Mouse (Mus musculus): ENCODE measurements around the gene Rbm42.
A peak's percentile ranks its signal among the peaks of the same experiment; 100 is the strongest.

Gene Rbm42

GRCm38 (mm10) chr7:30649591-30650540 is at the start of gene Rbm42:
Gene Rbm42 (minus strand): TSS chr7:30650317.
- DNase-seq (ENCODE audit: low spot score), result peak; percentile 90

- DNase-seq (ENCODE audit: low spot score), result no peak
These were observed 48.5 kb upstream of the Rbm42 start, which contains the start of gene 2200002J24Rik for GRCm38 (mm10) chr7:30698589-30698988. Gene 2200002J24Rik (plus strand): TSS chr7:30698926.

GRCm38 (mm10) chr7:30698101-30698500 is 48.0 kb upstream of the Rbm42 start:
- DNase-seq (ENCODE audit: low spot score), result no peak

- no peak for DNase-seq (ENCODE audit: low spot score)
These were observed 38.2 kb upstream of the Rbm42 start for GRCm38 (mm10) chr7:30688325-30688724.

GRCm38 (mm10) chr7:30683425-30683824 is 33.3 kb upstream of the Rbm42 start:
- DNase-seq (ENCODE audit: low spot score), result no peak

GRCm38 (mm10) chr7:30681897-30682296 is 31.8 kb upstream of the Rbm42 start:
- no peak for DNase-seq (ENCODE audit: low spot score)

GRCm38 (mm10) chr7:30678263-30678975 is 28.3 kb upstream of the Rbm42 start:
- no peak for DNase-seq (ENCODE audit: low spot score)

- no peak for DNase-seq (ENCODE audit: low spot score)
These were observed 21.4 kb upstream of the Rbm42 start, which contains the start of gene Pmis2 for GRCm38 (mm10) chr7:30671480-30671879. Gene Pmis2 (minus strand): TSS chr7:30671605.

GRCm38 (mm10) chr7:30669229-30669628 is 19.1 kb upstream of the Rbm42 start:
- DNase-seq (ENCODE audit: low spot score), result no peak

GRCm38 (mm10) chr7:30665321-30665720 is 15.2 kb upstream of the Rbm42 start:
- no peak for DNase-seq (ENCODE audit: low spot score)

GRCm38 (mm10) chr7:30664529-30665200 is 14.5 kb upstream of the Rbm42 start, which contains the start of gene Haus5:
Gene Haus5 (minus strand): TSS chr7:30664994.
- DNase-seq (ENCODE audit: low spot score), result peak; percentile 65

- no peak for DNase-seq (ENCODE audit: low spot score)
These were observed 11.0 kb downstream of the Rbm42 start for GRCm38 (mm10) chr7:30639083-30639482.

- no peak for DNase-seq (ENCODE audit: low spot score)
These were observed 13.7 kb downstream of the Rbm42 start for GRCm38 (mm10) chr7:30636395-30636794.

GRCm38 (mm10) chr7:30635752-30636151 is 14.4 kb downstream of the Rbm42 start, which contains the start of gene Etv2:
Gene Etv2 (minus strand): TSS chr7:30635852.
- no peak for DNase-seq (ENCODE audit: low spot score)

GRCm38 (mm10) chr7:30634621-30635020 is 15.5 kb downstream of the Rbm42 start:
- no peak for DNase-seq (ENCODE audit: low spot score)

- no peak for DNase-seq (ENCODE audit: low spot score)
These were observed 16.2 kb downstream of the Rbm42 start for GRCm38 (mm10) chr7:30633762-30634412.

- no peak for DNase-seq (ENCODE audit: low spot score)
These were observed 21.1 kb downstream of the Rbm42 start for GRCm38 (mm10) chr7:30629013-30629412.

GRCm38 (mm10) chr7:30626647-30627046 is 23.5 kb downstream of the Rbm42 start:
- DNase-seq (ENCODE audit: low spot score), result no peak

GRCm38 (mm10) chr7:30625530-30626384 is 24.4 kb downstream of the Rbm42 start, which contains the start of gene Cox6b1:
Gene Cox6b1 (minus strand): TSS chr7:30626151.
- no peak for DNase-seq (ENCODE audit: low spot score)

GRCm38 (mm10) chr7:30619202-30619601 is 30.9 kb downstream of the Rbm42 start:
- DNase-seq (ENCODE audit: low spot score), result no peak

GRCm38 (mm10) chr7:30618658-30619057 is 31.5 kb downstream of the Rbm42 start:
- no peak for DNase-seq (ENCODE audit: low spot score)
